Mouse (Mus musculus): ENCODE measurements around the gene Rnd3. TPM values are rescaled to one million over a fixed set of nuclear protein-coding genes. Genes with fewer than 3 reads are reported as not detected.

Rnd3 gene
- 10 to 100 TPM in 1 of 2 experiments, 1 to 10 TPM in 1; 9.3 to 10.5 TPM for total RNA-seq (2021)
- long read RNA-seq, experiment 1, partial matches to known transcripts: 0 of 5 reads
- long read RNA-seq, experiment 1, other reads (novel, unspliced or antisense): 2 of 5 reads
- long read RNA-seq, experiment 2, transcript Rnd3-201 (5 exons, 2,828 nt): major isoform, 15 of 16 reads
- long read RNA-seq, experiment 2, partial matches to known transcripts: 0 of 16 reads
- long read RNA-seq, experiment 2, other reads (novel, unspliced or antisense): 1 of 16 reads

GRCm38 (mm10) chr2:51148975-51149374 is at the start of gene Rnd3:
Gene Rnd3 (minus strand): TSS chr2:51149111.
- DNase-seq: peak; percentile 93

GRCm38 (mm10) chr2:51192319-51192718 is 43.4 kb upstream of the Rnd3 start:
- no peak for DNase-seq

DNA sequence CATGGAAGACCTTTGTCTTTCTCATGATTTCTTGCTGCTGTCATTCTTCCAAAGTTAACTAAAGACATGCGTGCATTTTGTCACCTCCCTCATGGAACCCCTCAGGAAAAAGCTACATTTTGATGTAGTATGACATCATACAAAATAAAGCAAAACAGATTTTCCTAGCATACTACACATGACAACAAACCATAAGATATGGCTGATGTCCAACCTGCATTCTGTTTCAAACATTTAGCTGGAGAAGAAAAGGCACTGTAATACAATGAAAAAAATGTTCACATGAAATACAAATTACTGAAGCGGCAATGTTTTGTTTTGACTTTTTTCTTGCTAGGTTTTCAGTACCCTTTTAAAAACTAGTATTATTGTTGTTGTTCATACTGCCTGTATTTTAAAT is 36.9 kb upstream of the Rnd3 start:
- DNase-seq: no peak

- DNase-seq: no peak
Observed at GRCm38 (mm10) chr2:51182990-51183389, 34.1 kb upstream of the Rnd3 start.

DNA sequence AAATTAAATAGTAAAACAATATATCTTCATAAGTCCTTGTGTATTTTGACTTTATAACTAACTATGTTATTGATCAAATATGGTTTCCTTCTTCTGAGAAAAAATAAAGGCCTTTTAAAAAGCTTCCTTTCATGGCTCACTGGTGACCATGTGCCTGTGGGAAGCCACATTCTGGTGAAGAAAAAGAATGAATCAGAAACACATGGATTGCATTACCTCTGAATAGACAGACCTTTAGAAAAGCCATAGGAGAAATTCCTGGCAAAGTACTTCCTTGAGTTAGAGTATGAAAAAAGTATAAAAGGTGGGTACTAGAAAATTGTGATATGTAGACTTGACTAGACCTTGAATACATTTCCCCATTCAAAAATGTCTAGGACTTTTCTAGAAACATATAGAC is 32.5 kb upstream of the Rnd3 start:
- DNase-seq: no peak

DNA sequence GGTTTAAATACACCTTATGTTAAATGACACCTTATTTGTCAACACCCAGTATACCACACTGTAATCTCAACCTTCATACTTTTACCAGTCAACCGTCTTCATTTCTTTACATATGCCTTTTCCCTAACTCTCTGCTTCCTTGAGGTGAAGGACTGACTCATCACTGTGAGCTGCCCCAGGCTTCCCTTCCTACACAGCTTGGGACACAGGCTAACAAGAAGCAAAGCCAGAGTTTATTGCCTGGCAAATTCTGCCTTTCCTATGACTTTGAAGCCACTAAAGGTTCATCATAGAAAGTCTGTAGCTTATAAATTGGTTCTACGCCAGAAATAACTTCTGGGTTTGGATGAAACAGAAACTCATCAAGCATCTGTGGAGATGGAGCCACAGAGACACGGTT is 30.2 kb upstream of the Rnd3 start:
- no peak for DNase-seq

- DNase-seq: no peak
Observed at GRCm38 (mm10) chr2:51177615-51178014, 28.7 kb upstream of the Rnd3 start.

- no peak for DNase-seq
Observed at GRCm38 (mm10) chr2:51175276-51175675, 26.4 kb upstream of the Rnd3 start.

GRCm38 (mm10) chr2:51161110-51161509 is 12.2 kb upstream of the Rnd3 start:
- no peak for DNase-seq

GRCm38 (mm10) chr2:51148454-51148853 is 457 bp downstream of the Rnd3 start:
- DNase-seq: no peak

- no peak for DNase-seq
Observed at GRCm38 (mm10) chr2:51148065-51148407, 875 bp downstream of the Rnd3 start.

GRCm38 (mm10) chr2:51147318-51148064 is 1.4 kb downstream of the Rnd3 start:
- peak; percentile 79 for DNase-seq

DNA sequence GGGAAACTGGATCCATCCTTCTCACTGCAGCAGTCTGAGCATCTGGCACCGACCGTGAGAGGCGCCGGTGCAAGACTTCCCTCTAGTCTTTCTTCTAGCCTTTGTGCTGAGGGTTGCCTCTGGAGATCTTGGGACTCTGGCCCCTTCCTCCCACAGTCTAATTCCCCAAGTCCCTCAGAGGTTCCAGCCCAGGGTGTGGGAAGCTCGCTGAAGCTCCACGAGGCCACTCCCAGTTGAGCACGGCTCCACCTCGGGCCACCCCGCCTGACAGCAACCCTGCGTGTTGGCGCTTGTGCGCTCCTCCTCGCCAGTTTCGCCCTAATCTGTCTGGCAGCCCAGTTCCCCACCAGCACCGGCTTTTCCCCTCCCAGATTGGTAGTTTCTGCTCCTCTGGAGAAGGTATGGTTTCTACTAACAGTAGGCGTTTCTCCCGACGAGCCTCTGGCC is 2.0 kb downstream of the Rnd3 start:
- peak; percentile 87 for DNase-seq

DNA sequence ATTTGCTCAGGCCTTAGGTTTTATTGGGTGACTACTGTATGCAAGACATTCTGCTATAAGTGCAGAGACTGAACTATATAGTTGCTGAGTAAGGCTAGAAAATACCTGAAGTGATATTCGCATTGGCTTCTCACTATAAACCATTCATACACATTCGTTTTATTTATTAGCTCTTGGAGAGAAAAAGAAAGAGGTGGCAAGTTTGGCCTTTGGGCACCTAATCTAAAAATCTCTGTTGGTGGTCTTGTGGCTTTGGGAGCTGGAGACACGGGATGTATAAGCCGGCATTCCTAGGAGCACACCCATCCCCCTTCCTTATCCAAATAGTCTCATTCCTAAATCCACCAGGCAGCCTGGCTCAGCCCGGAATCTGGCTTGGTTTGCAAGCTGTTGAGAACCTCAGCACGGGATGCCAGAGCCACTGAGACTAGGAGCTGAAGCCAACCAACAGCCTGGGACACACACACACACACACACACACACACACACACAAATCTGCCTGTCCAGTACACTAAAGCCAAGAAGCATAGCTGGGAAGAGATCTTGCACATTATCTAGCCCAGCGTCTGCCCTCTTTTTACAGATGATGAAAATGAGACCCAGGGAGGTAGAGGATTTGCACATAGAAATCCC is 3.0 kb downstream of the Rnd3 start:
- peak; percentile 51 for DNase-seq

- no peak for DNase-seq
Observed at GRCm38 (mm10) chr2:51144380-51145120, 4.4 kb downstream of the Rnd3 start.

DNA sequence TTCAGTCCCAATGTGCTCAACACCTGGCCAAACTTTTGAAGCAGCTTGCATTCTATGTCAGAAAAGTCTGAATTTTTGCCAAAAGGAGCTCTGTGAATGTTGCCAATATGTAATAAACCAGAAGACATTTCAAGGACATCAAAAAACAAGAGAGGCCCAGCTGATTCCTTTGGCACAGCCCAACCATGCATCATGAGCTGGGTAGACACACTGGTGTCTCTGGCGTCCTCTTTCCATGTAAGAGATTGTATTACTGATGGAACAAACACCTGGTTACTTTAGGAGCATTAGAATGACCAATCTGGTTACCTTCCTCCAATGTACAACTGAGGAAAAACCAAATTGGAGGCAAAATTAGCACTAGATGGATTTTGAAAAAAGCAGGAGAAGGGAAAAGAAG is 6.5 kb downstream of the Rnd3 start:
- no peak for DNase-seq

DNA sequence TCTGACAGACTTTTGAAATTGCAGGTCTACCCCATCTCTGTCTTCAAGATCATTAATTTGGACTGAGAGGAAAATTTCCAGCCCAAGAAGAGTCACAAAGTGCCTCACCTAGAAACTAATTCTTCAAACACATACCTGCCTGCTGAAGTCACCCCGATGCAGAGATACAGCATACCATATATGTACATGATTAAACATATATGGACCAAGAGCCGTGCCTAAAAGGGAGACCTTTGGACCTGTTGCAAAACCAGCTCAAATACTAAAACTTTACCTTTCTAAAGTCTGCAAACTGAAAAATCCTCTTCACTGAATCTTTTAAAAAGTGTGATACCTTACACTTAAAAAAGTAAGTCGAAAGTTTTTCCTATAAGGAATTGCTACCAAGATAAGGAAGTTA is 7.6 kb downstream of the Rnd3 start:
- no peak for DNase-seq

DNA sequence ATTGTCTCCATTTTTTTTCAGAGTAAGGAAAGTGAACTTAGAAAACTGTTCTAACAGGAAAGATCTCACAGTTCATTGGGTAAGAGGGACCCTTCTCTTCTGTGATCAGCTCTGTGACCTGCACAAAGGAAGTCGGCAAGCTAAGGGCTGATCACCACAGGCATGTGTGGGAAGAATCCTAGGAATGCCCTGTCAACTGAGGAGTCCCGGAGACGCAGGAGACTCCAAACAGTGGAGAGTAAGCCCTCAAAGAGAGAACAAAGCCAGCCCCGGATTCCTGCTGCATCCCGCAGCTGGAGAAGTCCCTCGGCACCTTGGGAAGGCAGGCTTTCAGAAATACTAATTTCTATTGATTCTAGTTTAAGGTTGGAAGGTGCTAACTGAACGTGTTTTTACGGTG is 8.4 kb downstream of the Rnd3 start:
- no peak for DNase-seq

- no peak for DNase-seq
Observed at GRCm38 (mm10) chr2:51139912-51140446, 8.9 kb downstream of the Rnd3 start.

GRCm38 (mm10) chr2:51139218-51139911 is 9.5 kb downstream of the Rnd3 start:
- peak; percentile 42 for DNase-seq

DNA sequence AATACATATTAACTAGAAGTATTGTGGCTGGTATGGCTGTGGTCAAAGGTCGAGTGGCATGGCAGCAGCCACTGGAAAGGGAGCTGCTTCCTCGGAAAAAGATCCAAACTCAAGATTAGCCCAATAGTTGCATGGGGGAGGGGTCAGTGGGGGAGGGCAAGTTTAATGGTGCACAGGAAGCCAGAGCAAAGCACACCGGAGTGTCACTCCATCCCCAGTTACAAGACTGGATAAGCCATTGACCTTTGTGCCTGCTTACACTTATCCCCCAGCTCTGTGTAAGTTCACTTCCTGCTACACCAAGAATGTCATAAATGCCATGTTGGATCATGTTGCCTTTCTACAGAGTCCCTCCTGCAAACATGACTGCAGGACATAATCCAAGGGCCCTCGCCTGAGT is 11.2 kb downstream of the Rnd3 start:
- DNase-seq: no peak

- no peak for DNase-seq
Observed at GRCm38 (mm10) chr2:51132181-51132580, 16.7 kb downstream of the Rnd3 start.
